Mouse (Mus musculus) bone marrow macrophage, adult 2 months (primary cell): ENCODE data around the gene Dbr1. TPM values are rescaled to one million over a fixed set of nuclear protein-coding genes. Genes with fewer than 3 reads are reported as not detected.

ENCODE experiments used
- H3K27ac ChIP-seq: 2 replicates; pipeline ENCODE4 v1.5.1; 2012; ENCODE audit warnings: low read depth, low read length; ENCODE audit not compliant: insufficient read depth
- H3K4me1 ChIP-seq: 2 replicates; pipeline ENCODE4 v1.6.1; 2012; ENCODE audit warnings: low read length; ENCODE audit not compliant: control insufficient read depth, insufficient read depth
- H3K4me3 ChIP-seq: 2 replicates; pipeline ENCODE4 v1.5.1; 2012; ENCODE audit warnings: mild to moderate bottlenecking, low read length, moderate library complexity; ENCODE audit not compliant: insufficient read depth
- CTCF ChIP-seq: IDR thresholded peaks from 2 replicates; pipeline ENCODE4 v1.5.1; 2012; ENCODE audit warnings: low read depth, mild to moderate bottlenecking, low read length, moderate library complexity
- POLR2A ChIP-seq: IDR thresholded peaks from 2 replicates; pipeline ENCODE4 v1.6.1; 2012; ENCODE audit warnings: mild to moderate bottlenecking, low read depth, low read length, borderline replicate concordance
- polyA plus RNA-seq: library from polyadenylated mRNA; stranded (reverse); fragments of >200 nt; gene quantifications from 2 replicates; pipeline ENCODE4 v1.2.4, GENCODE M21; 2012; ENCODE audit not compliant: missing spikeins, insufficient read depth, insufficient read length

Dbr1 gene
- polyA plus RNA-seq, 1 experiment, result 13.2 TPM

GRCm38 (mm10) chr9:99603566-99603965 lies 28.0 kb downstream of the Dbr1 start:
- TF ChIP-seq POLR2A (no peak), CTCF (no peak)
- no peaks in the 10 kb centered on the region for H3K4me1 ChIP-seq
- H3K4me3 ChIP-seq, result no peak overlapping the region
- H3K27ac ChIP-seq, result no peak overlapping the region

- TF ChIP-seq CTCF, result no peak
- TF ChIP-seq POLR2A, result no peak
- no peak within 1 kb of the TSS for H3K27ac ChIP-seq
- H3K4me3 ChIP-seq, result no peak within 1 kb of the TSS
- H3K4me1 ChIP-seq, result no peaks in the 10 kb centered on the region
These were observed 36.6 kb downstream of the Dbr1 start, which contains the start of gene A4gnt for GRCm38 (mm10) chr9:99612202-99612601. Gene A4gnt (plus strand): TSS chr9:99612502.

DNA sequence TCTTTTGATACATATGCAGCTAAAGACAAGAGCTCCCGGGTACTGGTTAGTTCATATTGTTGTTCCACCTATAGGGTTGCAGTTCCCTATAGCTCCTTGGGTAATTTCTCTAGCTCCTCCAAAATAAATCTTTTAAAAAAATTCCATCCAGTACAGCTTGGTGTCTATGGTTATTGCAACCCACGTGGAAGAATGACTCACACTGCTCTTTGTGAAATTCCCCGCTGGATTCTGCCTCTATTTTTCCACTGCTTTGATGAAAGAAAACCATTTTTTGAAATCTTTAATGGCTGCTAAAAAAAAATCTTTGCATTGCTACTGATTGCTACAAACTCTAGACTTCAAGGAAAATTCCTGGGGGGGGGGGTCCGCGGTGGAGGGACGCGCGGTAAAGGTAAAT lies 44.1 kb downstream of the Dbr1 start:
- TF ChIP-seq CTCF (no peak), POLR2A (no peak)
- no peak overlapping the region for H3K4me3 ChIP-seq
- no peaks in the 10 kb centered on the region for H3K4me1 ChIP-seq
- no peak overlapping the region for H3K27ac ChIP-seq

DNA sequence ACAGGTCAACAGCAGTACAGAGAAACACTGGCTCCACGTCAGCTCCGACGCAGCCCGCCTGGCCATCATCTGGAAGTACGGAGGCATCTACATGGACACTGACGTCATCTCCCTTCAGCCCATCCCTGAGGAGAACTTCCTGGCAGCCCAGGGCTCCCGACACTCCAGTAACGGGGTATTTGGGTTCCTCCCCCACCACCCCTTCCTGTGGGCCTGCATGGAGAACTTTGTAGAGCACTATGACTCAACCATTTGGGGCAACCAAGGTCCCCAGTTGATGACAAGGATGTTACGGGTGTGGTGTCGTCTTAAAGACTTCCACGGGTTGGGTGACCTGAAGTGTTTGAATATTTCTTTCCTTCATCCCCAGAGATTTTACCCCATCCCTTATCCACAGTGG lies 44.6 kb downstream of the Dbr1 start:
- H3K4me1 ChIP-seq, result no peaks in the 10 kb centered on the region
- no peak overlapping the region for H3K27ac ChIP-seq
- TF ChIP-seq CTCF (no peak), POLR2A (no peak)
- H3K4me3 ChIP-seq, result no peak overlapping the region

DNA sequence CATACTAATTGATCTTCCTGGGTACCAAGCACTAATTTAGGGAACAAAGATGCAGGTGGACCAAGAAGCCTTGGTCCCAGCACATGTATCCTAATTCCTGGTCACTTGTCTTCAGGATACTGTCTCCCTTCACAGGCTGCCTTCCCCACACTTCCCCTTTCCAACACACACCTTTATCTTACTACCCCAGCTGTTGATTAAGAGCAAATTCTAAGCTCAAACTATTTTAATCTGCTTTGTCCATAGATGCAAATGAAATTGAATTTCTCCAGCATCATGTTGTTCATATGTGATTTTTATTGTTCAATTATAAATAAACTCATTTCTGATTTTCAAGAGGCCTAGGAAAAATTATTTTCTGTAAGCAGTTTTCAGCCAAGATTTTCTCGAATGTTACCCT lies 46.4 kb downstream of the Dbr1 start:
- H3K27ac ChIP-seq, result no peak overlapping the region
- H3K4me3 ChIP-seq, result no peak overlapping the region
- no peaks in the 10 kb centered on the region for H3K4me1 ChIP-seq
- no peak for TF ChIP-seq CTCF
- no peak for TF ChIP-seq POLR2A

GRCm38 (mm10) chr9:99622966-99623365 lies 47.4 kb downstream of the Dbr1 start:
- no peak overlapping the region for H3K4me3 ChIP-seq
- TF ChIP-seq POLR2A, result no peak
- TF ChIP-seq CTCF, result no peak
- no peaks in the 10 kb centered on the region for H3K4me1 ChIP-seq
- H3K27ac ChIP-seq, result no peak overlapping the region

DNA sequence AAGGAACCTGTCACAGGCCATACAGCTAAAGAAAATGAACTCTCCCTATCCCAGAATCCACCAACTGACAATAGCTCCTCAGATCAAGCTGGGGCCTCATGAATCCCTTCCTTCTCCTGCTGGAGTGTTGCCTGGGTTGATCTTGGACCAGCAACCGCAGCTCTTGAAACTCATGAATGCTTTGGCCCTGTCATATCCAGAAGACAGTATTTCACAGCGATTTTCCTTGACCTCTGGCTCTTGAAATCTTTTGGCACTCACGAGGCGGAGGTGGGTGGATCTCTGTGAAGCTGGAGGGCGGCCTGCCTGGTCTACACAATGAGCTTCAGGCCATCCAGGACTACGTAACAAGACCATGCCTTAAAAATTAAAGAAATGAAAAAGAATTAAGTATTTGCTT lies 48.5 kb downstream of the Dbr1 start:
- Histone ChIP-seq H3K4me3 (no peak overlapping the region), H3K27ac (no peak overlapping the region), H3K4me1 (no peaks in the 10 kb centered on the region)
- TF ChIP-seq POLR2A, result no peak
- TF ChIP-seq CTCF, result no peak

DNA sequence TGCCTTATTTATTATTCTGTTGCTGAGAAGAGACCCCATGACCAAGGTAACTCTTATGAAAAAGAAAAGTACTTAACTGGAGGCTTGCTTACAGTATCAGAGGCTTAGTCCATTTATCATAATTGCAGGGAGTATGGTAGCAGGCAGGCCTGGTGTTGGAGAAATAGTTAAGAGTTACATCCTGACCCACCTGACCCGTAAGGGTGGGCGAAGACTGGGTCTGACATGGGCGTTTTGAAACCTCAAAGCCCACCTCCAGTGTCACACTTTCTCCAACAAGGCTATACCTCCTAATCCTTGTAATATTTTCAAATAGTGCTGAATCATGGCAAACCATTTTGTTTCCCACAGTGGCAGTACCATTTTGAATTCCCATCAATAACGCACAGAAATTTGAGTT lies 53.0 kb downstream of the Dbr1 start:
- Histone ChIP-seq H3K4me3 (no peak overlapping the region), H3K27ac (no peak overlapping the region), H3K4me1 (no peaks in the 10 kb centered on the region)
- no peak for TF ChIP-seq CTCF
- TF ChIP-seq POLR2A, result no peak

GRCm38 (mm10) chr9:99629281-99630011 lies 53.8 kb downstream of the Dbr1 start, which contains the start of gene Dzip1l:
Gene Dzip1l (plus strand): TSS chr9:99629496.
- Histone ChIP-seq H3K27ac (no peak within 1 kb of the TSS), H3K4me1 (no peaks in the 10 kb centered on the region), H3K4me3 (no peak within 1 kb of the TSS)
- TF ChIP-seq CTCF, result no peak
- no peak for TF ChIP-seq POLR2A

DNA sequence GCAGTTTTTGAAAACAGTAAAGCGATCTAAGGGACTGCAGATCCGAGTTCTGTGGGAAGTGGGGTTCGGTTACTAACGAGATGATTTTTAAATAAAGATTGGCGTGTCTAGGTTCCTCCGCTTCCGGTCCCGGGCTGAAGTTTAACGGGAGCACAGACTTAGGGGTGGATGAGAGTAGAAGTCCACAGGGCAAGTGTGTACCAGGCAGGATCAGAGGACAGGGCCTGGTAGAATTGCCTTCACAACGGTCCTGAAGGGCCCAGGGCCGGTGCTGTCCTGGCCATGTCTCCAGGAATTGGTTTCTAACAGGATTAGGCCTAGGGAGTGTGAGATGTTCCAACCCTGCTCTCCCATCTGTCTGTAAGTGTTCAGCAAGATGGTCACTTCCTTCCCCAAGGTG lies 54.5 kb downstream of the Dbr1 start:
- TF ChIP-seq CTCF, result no peak
- no peak for TF ChIP-seq POLR2A
- Histone ChIP-seq H3K4me3 (no peak overlapping the region), H3K4me1 (no peaks in the 10 kb centered on the region), H3K27ac (no peak overlapping the region)

- Histone ChIP-seq H3K4me1 (no peaks in the 10 kb centered on the region), H3K27ac (no peak overlapping the region), H3K4me3 (no peak overlapping the region)
- TF ChIP-seq CTCF, result no peak
- TF ChIP-seq POLR2A, result no peak
These were observed 55.0 kb downstream of the Dbr1 start for GRCm38 (mm10) chr9:99630528-99631125.
